Mouse (Mus musculus) T-helper 1 cell (primary cell): Measurements from ENCODE around the gene Exosc10.

Experiments used
- in situ Hi-C: fragments of 300-600 bp; cut with MboI, MseI; formaldehyde crosslinking; loops from one replicate; pipeline ENCODE4 v1.15.1; 2025; ENCODE audit warnings: high pct_unique_total_duplicates

Gene Exosc10

DNA sequence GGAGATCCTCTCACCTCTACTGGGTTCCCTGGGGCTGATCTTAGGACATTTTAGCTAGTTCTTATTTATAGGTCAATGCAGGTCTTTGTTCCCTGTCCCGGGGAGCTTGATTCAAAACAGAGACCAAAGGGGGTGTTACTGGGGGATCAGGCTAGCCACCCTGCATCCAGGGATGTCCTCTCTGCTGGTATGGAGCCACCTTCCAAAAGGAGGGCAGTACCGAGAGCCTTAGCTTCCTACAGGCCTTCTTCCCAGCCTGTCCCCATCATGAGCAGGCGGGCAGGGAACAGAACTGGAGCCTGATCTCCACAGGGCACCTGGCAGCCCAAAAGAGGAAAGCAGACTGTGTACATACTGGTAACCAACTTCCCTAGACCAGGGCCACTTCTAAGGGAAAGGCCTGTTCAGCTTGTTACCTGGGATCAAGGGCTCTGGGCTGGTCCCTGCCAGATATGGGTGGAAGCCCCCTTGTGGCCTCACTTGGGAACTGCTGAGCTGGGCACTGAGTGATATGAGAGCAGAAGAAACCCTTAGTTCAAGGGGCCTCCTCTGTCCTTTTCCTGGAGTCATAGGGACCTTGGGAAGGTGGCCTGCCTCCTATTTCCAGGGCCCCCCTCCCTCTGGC is 46.4 kb downstream of the Exosc10 start:
- in situ Hi-C loops: loop anchor here (25.0 kb wide), 1 partner anchor 442 kb away; the partner anchor contains the start of genes Fbxo2, Fbxo44 and Fbxo6

DNA sequence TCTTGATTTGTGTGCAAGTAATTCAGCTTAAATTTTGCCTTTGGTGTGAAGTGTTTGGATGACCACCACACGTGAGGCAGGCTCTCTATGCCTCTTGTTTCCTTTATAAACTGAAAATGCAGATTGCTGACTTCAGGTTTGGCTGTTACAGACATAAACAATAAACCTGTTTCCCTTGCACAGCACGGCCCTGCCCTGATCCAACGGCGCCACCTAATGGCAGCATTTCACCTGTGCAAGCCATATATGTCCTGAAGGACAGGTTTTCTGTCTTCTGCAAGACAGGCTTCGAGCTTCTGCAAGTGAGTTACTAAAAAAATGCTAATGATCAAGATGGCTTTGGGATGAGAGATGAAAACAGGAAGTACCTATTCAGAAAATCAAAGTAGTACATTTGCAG is 49.5 kb downstream of the Exosc10 start:
- in situ Hi-C loops: loop anchor here (25.0 kb wide), 1 partner anchor 445 kb away; the partner anchor contains the start of genes Fbxo2, Fbxo44 and Fbxo6

GRCm38 (mm10) chr4:148609805-148610204 is 51.6 kb downstream of the Exosc10 start:
- in situ Hi-C loops: loop anchor here (25.0 kb wide), 1 partner anchor 448 kb away; the partner anchor contains the start of genes Fbxo2, Fbxo44 and Fbxo6

GRCm38 (mm10) chr4:148610631-148611364 is 52.6 kb downstream of the Exosc10 start:
- in situ Hi-C loops: loop anchor here (25.0 kb wide), 1 partner anchor 448 kb away; the partner anchor contains the start of genes Fbxo2, Fbxo44 and Fbxo6

- in situ Hi-C loops: loop anchor here (25.0 kb wide), 1 partner anchor 450 kb away; the partner anchor contains the start of genes Fbxo2, Fbxo44 and Fbxo6
These were observed 54.3 kb downstream of the Exosc10 start for GRCm38 (mm10) chr4:148612557-148612956.

DNA sequence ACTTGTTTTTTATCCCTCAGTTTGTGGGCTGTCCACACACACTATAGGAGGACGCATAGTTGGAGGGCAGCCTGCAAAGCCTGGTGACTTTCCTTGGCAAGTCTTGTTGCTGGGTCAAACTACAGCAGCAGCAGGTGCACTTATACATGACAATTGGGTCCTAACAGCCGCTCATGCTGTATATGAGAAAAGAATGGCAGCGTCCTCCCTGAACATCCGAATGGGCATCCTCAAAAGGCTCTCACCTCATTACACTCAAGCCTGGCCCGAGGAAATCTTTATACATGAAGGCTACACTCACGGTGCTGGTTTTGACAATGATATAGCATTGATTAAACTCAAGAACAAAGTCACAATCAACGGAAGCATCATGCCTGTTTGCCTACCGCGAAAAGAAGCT is 55.5 kb downstream of the Exosc10 start:
- in situ Hi-C loops: loop anchor here (25.0 kb wide), 1 partner anchor 451 kb away; the partner anchor contains the start of genes Fbxo2, Fbxo44 and Fbxo6

- in situ Hi-C loops: loop anchor here (25.0 kb wide), 1 partner anchor 458 kb away; the partner anchor contains the start of genes Fbxo2, Fbxo44 and Fbxo6
These were observed 61.6 kb downstream of the Exosc10 start for GRCm38 (mm10) chr4:148619805-148620204.

DNA sequence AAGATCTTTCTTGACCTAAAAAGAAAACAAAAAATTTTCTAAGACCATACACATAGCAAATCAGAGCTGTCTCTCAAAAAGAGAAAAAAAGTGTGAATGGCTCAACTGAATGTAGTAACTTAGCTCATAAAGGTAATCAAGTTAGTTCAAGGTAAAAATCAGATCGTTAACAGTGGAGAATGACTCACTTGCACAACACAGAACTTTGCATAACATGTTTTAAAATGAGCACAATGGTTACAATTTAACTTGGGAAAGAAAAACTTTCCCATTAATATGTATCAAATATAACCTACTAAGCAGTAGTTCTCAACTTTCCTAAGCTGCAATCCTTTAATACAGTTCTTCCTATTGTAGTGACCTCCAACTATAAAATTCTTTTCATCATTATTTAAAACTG is 62.5 kb downstream of the Exosc10 start:
- in situ Hi-C loops: loop anchor here (25.0 kb wide), 1 partner anchor 458 kb away; the partner anchor contains the start of genes Fbxo2, Fbxo44 and Fbxo6

- in situ Hi-C loops: loop anchor here (25.0 kb wide), 1 partner anchor 460 kb away; the partner anchor contains the start of genes Fbxo2, Fbxo44 and Fbxo6
These were observed 64.3 kb downstream of the Exosc10 start for GRCm38 (mm10) chr4:148622485-148622884.

DNA sequence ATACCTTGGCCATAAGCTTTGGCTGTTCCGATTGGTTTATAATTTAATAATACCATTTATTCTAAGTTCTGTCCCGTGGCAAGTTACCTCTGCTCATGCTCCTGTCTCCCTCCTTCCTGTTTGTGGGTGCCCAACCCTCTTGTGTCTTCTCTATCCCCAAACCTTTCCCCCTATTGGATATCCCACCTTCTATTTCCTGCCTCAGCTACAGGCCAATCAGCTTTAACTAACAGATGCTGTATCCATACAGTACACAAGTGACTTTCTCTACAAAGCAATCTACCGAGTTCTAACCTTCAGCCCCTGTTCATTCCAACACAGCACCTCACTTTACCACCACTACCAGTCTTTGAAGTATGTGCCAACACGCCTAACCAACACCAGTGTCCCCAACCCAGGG is 65.4 kb downstream of the Exosc10 start:
- in situ Hi-C loops: loop anchor here (25.0 kb wide), 1 partner anchor 461 kb away; the partner anchor contains the start of genes Fbxo2, Fbxo44 and Fbxo6

DNA sequence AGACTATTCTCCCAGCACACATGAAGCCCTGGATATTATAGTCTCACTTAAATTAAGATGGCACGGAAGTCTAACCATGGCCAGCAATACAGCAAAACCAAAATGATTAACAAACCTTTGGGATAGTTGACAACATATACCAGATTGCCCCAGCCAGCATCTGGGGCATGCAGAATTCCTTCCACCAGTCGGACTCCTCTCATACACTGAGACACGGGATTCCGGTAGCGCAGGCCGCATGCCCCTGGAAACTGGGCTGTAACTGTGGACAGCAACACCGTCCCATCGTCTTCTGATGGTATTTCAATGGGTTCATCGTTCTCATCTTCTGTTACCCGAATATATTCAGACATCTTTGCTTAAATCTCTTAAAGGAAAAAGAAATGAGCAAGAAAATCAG is 66.8 kb downstream of the Exosc10 start:
- in situ Hi-C loops: no loop called here

GRCm38 (mm10) chr4:148625756-148626622 is 67.8 kb downstream of the Exosc10 start:
- in situ Hi-C loops: no loop called here

- in situ Hi-C loops: no loop called here
These were observed 68.5 kb downstream of the Exosc10 start, which contains the start of gene Tardbp for GRCm38 (mm10) chr4:148626623-148627185. Tardbp (minus strand) TSS chr4:148627019.

DNA sequence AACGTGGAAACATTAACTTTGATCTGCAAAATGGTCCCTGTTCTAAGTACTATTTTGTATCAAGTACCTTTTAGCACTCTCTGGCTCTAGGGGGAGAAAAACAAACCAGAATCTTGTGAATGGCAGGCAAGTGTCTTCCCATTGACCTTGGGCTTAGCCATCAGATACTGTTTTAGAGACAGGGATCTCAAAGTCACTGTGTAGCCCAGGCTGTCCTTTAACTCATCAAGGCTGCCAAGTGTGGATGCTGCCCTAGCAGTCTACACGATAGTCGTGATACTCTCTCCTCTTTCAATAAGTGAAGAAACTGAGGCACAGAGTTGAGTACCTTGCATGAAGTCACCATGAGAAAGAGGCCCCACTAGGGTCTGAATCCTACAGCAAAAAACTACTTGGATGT is 69.0 kb downstream of the Exosc10 start:
- in situ Hi-C loops: no loop called here
